Mouse (Mus musculus) cortical plate, adult 2 months (tissue): ENCODE measurements around the gene Sowahb. TPM values are rescaled to one million over a fixed set of nuclear protein-coding genes. Genes with fewer than 3 reads are reported as not detected.

Experiments
- H3K27ac ChIP-seq: fragments of 200-500 bp; 2 replicates; pipeline ENCODE4 v1.5.1; 2012; ENCODE audit warnings: low read length, control low read depth, inconsistent platforms; ENCODE audit not compliant: insufficient read depth
- H3K4me1 ChIP-seq: fragments of 200-500 bp; 2 replicates; pipeline ENCODE4 v1.6.1; 2011; ENCODE audit warnings: low read length; ENCODE audit not compliant: control insufficient read depth, insufficient read depth
- H3K4me3 ChIP-seq: fragments of 200-500 bp; 2 replicates; pipeline ENCODE4 v1.5.1; 2011; ENCODE audit warnings: mild to moderate bottlenecking, low read length, control low read depth; ENCODE audit not compliant: insufficient read depth
- CTCF ChIP-seq: fragments of 200-500 bp; IDR thresholded peaks from 2 replicates; pipeline ENCODE4 v1.5.1; 2011; ENCODE audit warnings: mild to moderate bottlenecking, control low read depth, low read length; ENCODE audit not compliant: insufficient read depth; ENCODE audit errors: extremely low read depth
- POLR2A ChIP-seq: fragments of 200-500 bp; IDR thresholded peaks from 2 replicates; pipeline ENCODE4 v1.6.1; 2011; ENCODE audit warnings: mild to moderate bottlenecking, low read length, control low read depth; ENCODE audit not compliant: insufficient read depth; ENCODE audit errors: extremely low read depth
- polyA plus RNA-seq: library from polyadenylated mRNA; depleted of rRNA; stranded (reverse); fragments of >200 nt; gene quantifications from 2 replicates; pipeline ENCODE4 v1.2.3, GENCODE M21; 2012; rRNA removed

Sowahb gene
- polyA plus RNA-seq = 10.5 and 11.8 TPM in 2 replicates

GRCm38 (mm10) chr5:93044584-93045370 lies at the start of gene Sowahb:
Gene Sowahb, minus strand, starts transcription at chr5:93045022.
- peak within 1 kb of the TSS; percentile 87 for H3K4me3 ChIP-seq
- 0 out of 2 replicates have a peak, but pooled peaks cover 1% of the 10 kb centered on the region for H3K4me1 ChIP-seq
- H3K27ac ChIP-seq = peak within 1 kb of the TSS; percentile 90
- no peak for TF ChIP-seq CTCF
- no peak for TF ChIP-seq POLR2A

GRCm38 (mm10) chr5:93093638-93094527 lies 49.1 kb upstream of the Sowahb start:
- peaks cover 5% of the 10 kb centered on the region for H3K4me1 ChIP-seq

GRCm38 (mm10) chr5:93092857-93093622 lies 48.2 kb upstream of the Sowahb start, which contains the start of gene Sept11:
Gene Sept11, plus strand, starts transcription at chr5:93093437.
- H3K4me1 ChIP-seq = peaks cover 4% of the 10 kb centered on the region
- TF ChIP-seq POLR2A (peak; percentile 60; the same call in 1 of the 2 replicates), CTCF (no peak)
- peak within 1 kb of the TSS; percentile 99 for H3K27ac ChIP-seq
- H3K4me3 ChIP-seq = peak within 1 kb of the TSS; percentile 81

More at GRCm38 (mm10) chr5:93093638-93094527, 49.1 kb upstream of the Sowahb start:
- H3K27ac ChIP-seq = peak overlapping the region; percentile 86
- 0 out of 2 replicates have a peak, but pooled peaks have one; percentile 21 for TF ChIP-seq POLR2A
- no peak for TF ChIP-seq CTCF
- H3K4me3 ChIP-seq = peak overlapping the region; percentile 81

- no peak for TF ChIP-seq POLR2A
- TF ChIP-seq CTCF = no peak
- Histone ChIP-seq H3K4me3 (peak overlapping the region; percentile 81), H3K27ac (no peak overlapping the region), H3K4me1 (peaks cover 4% of the 10 kb centered on the region)
Observed at GRCm38 (mm10) chr5:93092147-93092781, 47.4 kb upstream of the Sowahb start.

GRCm38 (mm10) chr5:93091266-93091665 lies 46.4 kb upstream of the Sowahb start:
- Histone ChIP-seq H3K4me3 (no peak overlapping the region), H3K27ac (no peak overlapping the region), H3K4me1 (peaks cover 4% of the 10 kb centered on the region)
- TF ChIP-seq CTCF (no peak), POLR2A (no peak)

GRCm38 (mm10) chr5:93085900-93086299 lies 41.1 kb upstream of the Sowahb start:
- Histone ChIP-seq H3K4me3 (no peak overlapping the region), H3K27ac (no peak overlapping the region), H3K4me1 (no peaks in the 10 kb centered on the region)
- TF ChIP-seq POLR2A (no peak), CTCF (no peak)

- Histone ChIP-seq H3K27ac (no peak overlapping the region), H3K4me3 (no peak overlapping the region), H3K4me1 (no peaks in the 10 kb centered on the region)
- TF ChIP-seq POLR2A (no peak), CTCF (no peak)
Observed at GRCm38 (mm10) chr5:93085015-93085598, 40.3 kb upstream of the Sowahb start.

- H3K27ac ChIP-seq = no peak overlapping the region
- H3K4me1 ChIP-seq = no peaks in the 10 kb centered on the region
- H3K4me3 ChIP-seq = no peak overlapping the region
- TF ChIP-seq CTCF = no peak
- no peak for TF ChIP-seq POLR2A
Observed at GRCm38 (mm10) chr5:93079596-93079995, 34.8 kb upstream of the Sowahb start.
